Comparison of ENCODE assay signal across 9 mouse cellular contexts in genomic region chr13:49352581-49353159, GRCm38 (mm10). TPM values are rescaled to one million over a fixed set of nuclear protein-coding genes. Genes with fewer than 3 reads are reported as not detected.
DNase-seq lines count a peak whose midpoint lies in the region; ATAC-seq lines count a peak whose summit lies in the region.
"Had no signal": no experiment of that assay in that cellular context is flagged by ENCODE, and none has a peak within 500 bp of the region (broad histone marks: within the 10 kb centered on the region; RNA-seq: fewer than 3 reads in every experiment).

No protein-coding gene starts in this region.

- peak; percentile 55 for DNase-seq in adrenal gland, postnatal 14 days
- no peak for DNase-seq in adrenal gland, postnatal 4 days (ENCODE audit: low spot score in 2 of 2)
- DNase-seq in Muller cell, postnatal 12 days (ENCODE audit: inconsistent ontology term) = peak; percentile 70
- DNase-seq in heart, adult 9 months (ENCODE audit: low spot score in 2 of 2) = peak; percentile 71 to 85
- DNase-seq in mesoderm, embryonic 11.5 days (ENCODE audit: low read depth, low spot score) = peak; percentile 56
- DNase-seq in cerebellum, adult 18-20 months = no peak
- DNase-seq in urinary bladder, postnatal 25 days (ENCODE audit: low spot score) = no peak
- DNase-seq: liver, embryonic 13.5 days had no signal

- 62% methylated on average over 3 of the region's 3 CpGs for WGBS in intestine, embryonic 15.5 days

- H3K27me3 ChIP-seq in intestine, embryonic 15.5 days (replicated peaks) = no peaks in the 10 kb centered on the region
- H3K27me3 ChIP-seq: liver, embryonic 13.5 days had no signal

- H3K4me1 ChIP-seq in intestine, embryonic 15.5 days (replicated peaks) = 0 out of 2 replicates have a peak, but pooled peaks cover 3% of the 10 kb centered on the region

- no peak overlapping the region for H3K4me2 ChIP-seq in intestine, embryonic 15.5 days (replicated peaks)
- H3K4me2 ChIP-seq: liver, embryonic 13.5 days had no signal

- no peak overlapping the region for H3K27ac ChIP-seq in intestine, embryonic 15.5 days
- H3K27ac ChIP-seq: liver, embryonic 13.5 days had no signal

- no peaks in the 10 kb centered on the region for H3K36me3 ChIP-seq in intestine, embryonic 15.5 days

- H3K9me3 ChIP-seq in intestine, embryonic 15.5 days = no peaks in the 10 kb centered on the region
- H3K9me3 ChIP-seq: liver, embryonic 13.5 days had no signal

- H3K9ac ChIP-seq in intestine, embryonic 15.5 days = no peak overlapping the region
- H3K9ac ChIP-seq: liver, embryonic 13.5 days had no signal

- no peak overlapping the region for H3K4me3 ChIP-seq in intestine, embryonic 15.5 days (replicated peaks)
- H3K4me3 ChIP-seq: liver, embryonic 13.5 days had no signal

- no peak for ATAC-seq in intestine, embryonic 15.5 days

RNA-seq across cellular contexts. Expression of gene Bicd2, which starts 11.3 kb away (rescaled TPM):
- total RNA-seq in adrenal gland, postnatal 14 days (2021) = 38.2 TPM in 2 replicates
- 10 to 100 TPM; 33.5 to 35.9 TPM for total RNA-seq in adrenal gland, postnatal 4 days (2021)
- 19.1 and 19.5 TPM in 2 replicates for polyA plus RNA-seq in intestine, embryonic 15.5 days (2015; fragmentation: Nextera tagmentation; extraction: Ambion mirVana)

RNA-seq across cellular contexts. Expression of gene Fgd3, which starts 32.6 kb away (rescaled TPM):
- total RNA-seq in adrenal gland, postnatal 14 days (2021) = 2.7 and 7.7 TPM in 2 replicates
- 1 to 10 TPM; 5.3 to 6.0 TPM for total RNA-seq in adrenal gland, postnatal 4 days (2021)
- 0.94 and 0.95 TPM in 2 replicates for polyA plus RNA-seq in intestine, embryonic 15.5 days (2015; fragmentation: Nextera tagmentation; extraction: Ambion mirVana)

Comparison
In these comparisons a context has a peak if more than half of its experiments do, and no peak if none do; other contexts are left out.
1. DNase-seq: peak in adrenal gland, postnatal 14 days (single experiment), Muller cell, postnatal 12 days (single experiment), heart, adult 9 months (2 of 2) and mesoderm, embryonic 11.5 days (single experiment); none in adrenal gland, postnatal 4 days (0 of 2), cerebellum, adult 18-20 months (0 of 2) and urinary bladder, postnatal 25 days (single experiment).